Mouse (Mus musculus) testis, adult 2 months (tissue): ENCODE measurements around the gene Atp10b.

ENCODE experiments used
- CTCF ChIP-seq: fragments of 200-500 bp; IDR thresholded peaks from 2 replicates; pipeline ENCODE4 v1.5.1; 2012; ENCODE audit warnings: low read depth, mild to moderate bottlenecking, inconsistent platforms, low read length, moderate library complexity; ENCODE audit not compliant: control insufficient read depth, insufficient read depth, insufficient replicate concordance
- POLR2A ChIP-seq: fragments of 200-500 bp; IDR thresholded peaks from 2 replicates; pipeline ENCODE4 v1.6.1; 2012; ENCODE audit warnings: low read depth, mild to moderate bottlenecking, inconsistent platforms, low read length, moderate library complexity; ENCODE audit not compliant: control insufficient read depth

GRCm38 (mm10) chr11:43203580-43203979, 53.9 kb downstream of the Atp10b start:
- TF ChIP-seq POLR2A (no peak), CTCF (no peak)
